Mouse (Mus musculus) testis, adult 2 months (tissue): ENCODE measurements at regions not wholly inside any gene's neighbourhood (a gene's known extent, or its start where the extent isn't known, plus 50 kb on each side); places are given as distances from the start of the nearest gene placed in this dataset.

Experiments used
- CTCF ChIP-seq: fragments of 200-500 bp; IDR thresholded peaks from 2 replicates; pipeline ENCODE4 v1.5.1; 2012; ENCODE audit warnings: low read depth, mild to moderate bottlenecking, inconsistent platforms, low read length, moderate library complexity; ENCODE audit not compliant: control insufficient read depth, insufficient read depth, insufficient replicate concordance
- POLR2A ChIP-seq: fragments of 200-500 bp; IDR thresholded peaks from 2 replicates; pipeline ENCODE4 v1.6.1; 2012; ENCODE audit warnings: low read depth, mild to moderate bottlenecking, inconsistent platforms, low read length, moderate library complexity; ENCODE audit not compliant: control insufficient read depth

GRCm38 (mm10) chr4:93583670-93584303 lies 248.5 kb upstream of the Tusc1 start:
- TF ChIP-seq CTCF = no peak
- no peak for TF ChIP-seq POLR2A
